Comparison of ENCODE assay signal across 8 mouse cellular contexts in the genomic region with DNA sequence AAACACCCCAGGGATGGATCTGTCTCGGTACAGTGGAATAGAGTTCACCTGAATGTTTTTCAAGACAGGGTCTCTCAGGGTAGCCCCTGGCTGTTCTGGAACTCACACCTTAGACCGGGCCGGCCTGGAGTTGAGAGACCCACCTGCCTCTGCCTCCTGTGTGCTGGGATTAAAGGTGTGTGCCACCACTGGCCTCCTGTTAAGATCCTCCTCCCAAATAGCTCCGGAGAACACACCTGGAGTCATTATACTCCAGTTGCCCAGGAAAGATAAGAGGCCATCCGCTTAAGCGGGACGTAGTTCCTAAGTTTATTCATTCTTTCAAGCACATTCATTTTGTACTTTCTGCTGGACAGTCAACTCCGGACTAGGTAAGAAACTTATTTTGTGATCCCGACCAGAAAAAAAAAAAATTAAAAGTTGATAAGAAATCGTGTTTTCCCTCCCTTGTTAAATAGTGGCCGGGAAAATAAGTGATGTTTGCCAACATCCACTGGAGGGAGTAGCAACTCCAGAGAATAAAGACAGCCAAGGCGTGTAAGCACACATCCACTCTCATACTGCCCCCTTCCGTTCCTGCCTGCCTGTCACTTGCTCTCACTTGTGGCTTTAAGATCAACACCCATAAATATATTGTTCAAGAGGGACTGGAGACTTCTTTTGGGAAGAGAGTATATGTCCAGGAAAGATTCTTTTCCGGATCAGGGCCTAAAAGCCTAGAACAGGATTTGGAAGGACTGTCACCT. TPM values are rescaled to one million over a fixed set of nuclear protein-coding genes. Genes with fewer than 3 reads are reported as not detected.
DNase-seq lines count a peak whose midpoint lies in the region; ATAC-seq and TF ChIP-seq lines count a peak whose summit lies in the region.

No protein-coding gene starts in this region.

- ATAC-seq in kidney, embryonic 15.5 days (replicated peaks; ENCODE audit: low FRiP score): 0 out of 2 replicates have a peak, but pooled peaks have one; percentile 15

- no peaks in the 10 kb centered on the region for H3K9me3 ChIP-seq in heart, embryonic 10.5 days
- no peaks in the 10 kb centered on the region for H3K9me3 ChIP-seq in kidney, embryonic 15.5 days (replicated peaks)

- peak; percentile 83 for DNase-seq in A20 (ENCODE audit: low read depth, low spot score)
- peak; percentile 71 for DNase-seq in MEL-GATA-1-ER (ENCODE audit: extremely low read depth, low read depth)
- peak; percentile 91 for DNase-seq in embryo, embryonic 10 days (ENCODE audit: low spot score)
- peak; percentile 87 for DNase-seq in heart, embryonic 10.5 days (ENCODE audit: low spot score)
- DNase-seq in lung, adult 2 months: no peak
- peak; percentile 76 for DNase-seq in yolk sac, embryonic 10.5 days (ENCODE audit: low spot score)

- H3K4me2 ChIP-seq in kidney, embryonic 15.5 days: peak overlapping the region; percentile 93

- peak overlapping the region; percentile 73 for H3K9ac ChIP-seq in kidney, embryonic 15.5 days

- peak overlapping the region; percentile 73 for H3K4me3 ChIP-seq in heart, embryonic 10.5 days
- peak overlapping the region; percentile 87 for H3K4me3 ChIP-seq in kidney, embryonic 15.5 days (replicated peaks)
- peak overlapping the region; percentile 52 for H3K4me3 ChIP-seq in lung, adult 2 months (replicated peaks; ENCODE audit: extremely low read depth, low read depth, low read length)
- H3K4me3 ChIP-seq in olfactory bulb, adult 2 months (ENCODE audit: insufficient read depth, low read depth, low read length): peak overlapping the region; percentile 87

- H3K36me3 ChIP-seq in heart, embryonic 10.5 days: no peaks in the 10 kb centered on the region
- H3K36me3 ChIP-seq in kidney, embryonic 15.5 days: no peaks in the 10 kb centered on the region

- H3K27me3 ChIP-seq in heart, embryonic 10.5 days (ENCODE audit: insufficient read depth, poor library complexity, severe bottlenecking): no peaks in the 10 kb centered on the region
- H3K27me3 ChIP-seq in kidney, embryonic 15.5 days: no peaks in the 10 kb centered on the region

- peaks cover 6% of the 10 kb centered on the region; the same call in 1 of the 2 replicates for H3K4me1 ChIP-seq in heart, embryonic 10.5 days
- H3K4me1 ChIP-seq in kidney, embryonic 15.5 days: peaks cover 23% of the 10 kb centered on the region
- H3K4me1 ChIP-seq in lung, adult 2 months (ENCODE audit: control insufficient read depth, insufficient read depth, low read length): peaks cover 2% of the 10 kb centered on the region
- peaks cover 7% of the 10 kb centered on the region for H3K4me1 ChIP-seq in olfactory bulb, adult 2 months (ENCODE audit: control insufficient read depth, insufficient read depth, low read length)

- WGBS in heart, embryonic 10.5 days: 11% methylated on average over 14 of the region's 14 CpGs
- WGBS in kidney, embryonic 15.5 days: 10% methylated on average over 14 of the region's 14 CpGs
- 6% methylated on average over 14 of the region's 14 CpGs for WGBS in lung, adult 2 months
- 9% methylated on average over 14 of the region's 14 CpGs for WGBS in olfactory bulb, adult 2 months

- peak; percentile 86 for TF ChIP-seq CTCF in lung, adult 2 months (IDR thresholded peaks at IDR 0.05; ENCODE audit: insufficient read depth, low read length)
- TF ChIP-seq CTCF in olfactory bulb, adult 2 months (IDR thresholded peaks at IDR 0.05; ENCODE audit: insufficient read depth, low read depth, low read length): no peak

- H3K27ac ChIP-seq in heart, embryonic 10.5 days: peak overlapping the region; percentile 85
- H3K27ac ChIP-seq in kidney, embryonic 15.5 days: peak overlapping the region; percentile 77
- H3K27ac ChIP-seq in olfactory bulb, adult 2 months (ENCODE audit: insufficient read depth, low read depth, low read length): no peak overlapping the region

- no peak for TF ChIP-seq POLR2A in lung, adult 2 months (IDR thresholded peaks at IDR 0.05; ENCODE audit: borderline replicate concordance, extremely low read depth, low read depth, low read length)
- TF ChIP-seq POLR2A in olfactory bulb, adult 2 months (IDR thresholded peaks at IDR 0.05; ENCODE audit: insufficient read depth, low read depth, low read length): no peak

RNA-seq across cellular contexts. Expression of gene Nab2, which starts 9.4 kb away (rescaled TPM):
- polyA plus RNA-seq in heart, embryonic 10.5 days (2016; fragmentation: Nextera tagmentation; extraction: Ambion mirVana): 11.4 and 12.6 TPM in 2 replicates
- 27.1 and 30.8 TPM in 2 replicates for polyA plus RNA-seq in kidney, embryonic 15.5 days (2015; fragmentation: Nextera tagmentation; extraction: Ambion mirVana)
- 32.8 and 35.1 TPM in 2 replicates for polyA plus RNA-seq in lung, adult 2 months (2012; rRNA removed)
- not detected in 2 replicates for polyA plus RNA-seq in olfactory bulb, adult 2 months (2012; ENCODE audit: insufficient read depth, insufficient read length, low replicate concordance, missing spikeins)

RNA-seq across cellular contexts. Expression of gene Nemp1, which starts 11.1 kb away (rescaled TPM):
- polyA plus RNA-seq in heart, embryonic 10.5 days (2016; fragmentation: Nextera tagmentation; extraction: Ambion mirVana): 7.7 and 8.8 TPM in 2 replicates
- 10.9 TPM in 2 replicates for polyA plus RNA-seq in kidney, embryonic 15.5 days (2015; fragmentation: Nextera tagmentation; extraction: Ambion mirVana)
- polyA plus RNA-seq in lung, adult 2 months (2012; rRNA removed): 2.7 and 3.6 TPM in 2 replicates
- polyA plus RNA-seq in olfactory bulb, adult 2 months (2012; ENCODE audit: insufficient read depth, insufficient read length, low replicate concordance, missing spikeins): not detected in 2 replicates

RNA-seq across cellular contexts. Expression of gene Myo1a, which starts 27.2 kb away (rescaled TPM):
- 0.42 and 0.45 TPM in 2 replicates for polyA plus RNA-seq in heart, embryonic 10.5 days (2016; fragmentation: Nextera tagmentation; extraction: Ambion mirVana)
- 0.65 and 0.81 TPM in 2 replicates for polyA plus RNA-seq in kidney, embryonic 15.5 days (2015; fragmentation: Nextera tagmentation; extraction: Ambion mirVana)
- 0.11 and 0.77 TPM in 2 replicates for polyA plus RNA-seq in lung, adult 2 months (2012; rRNA removed)
- polyA plus RNA-seq in olfactory bulb, adult 2 months (2012; ENCODE audit: insufficient read depth, insufficient read length, low replicate concordance, missing spikeins): not detected in 2 replicates

RNA-seq across cellular contexts. Expression of gene Stat6, which starts 35.0 kb away (rescaled TPM):
- polyA plus RNA-seq in heart, embryonic 10.5 days (2016; fragmentation: Nextera tagmentation; extraction: Ambion mirVana): 22.5 and 28.1 TPM in 2 replicates
- polyA plus RNA-seq in kidney, embryonic 15.5 days (2015; fragmentation: Nextera tagmentation; extraction: Ambion mirVana): 26.5 and 27.2 TPM in 2 replicates
- 92.3 and 123 TPM in 2 replicates for polyA plus RNA-seq in lung, adult 2 months (2012; rRNA removed)
- not detected in 2 replicates for polyA plus RNA-seq in olfactory bulb, adult 2 months (2012; ENCODE audit: insufficient read depth, insufficient read length, low replicate concordance, missing spikeins)

RNA-seq across cellular contexts. Expression of gene Tac2, which starts 46.5 kb away (rescaled TPM):
- 8.9 and 24.6 TPM in 2 replicates for polyA plus RNA-seq in heart, embryonic 10.5 days (2016; fragmentation: Nextera tagmentation; extraction: Ambion mirVana)
- polyA plus RNA-seq in kidney, embryonic 15.5 days (2015; fragmentation: Nextera tagmentation; extraction: Ambion mirVana): 2.2 and 2.3 TPM in 2 replicates
- polyA plus RNA-seq in lung, adult 2 months (2012; rRNA removed): not detected in 2 replicates
- polyA plus RNA-seq in olfactory bulb, adult 2 months (2012; ENCODE audit: insufficient read depth, insufficient read length, low replicate concordance, missing spikeins): not detected in 2 replicates
